Mouse (Mus musculus) ES-Bruce4 (cell line): Measurements from ENCODE around the gene Pard3.

Experiments used
- CTCF ChIP-seq: IDR thresholded peaks from one replicate; pipeline ENCODE4 v1.8.1; 2011; ENCODE audit warnings: low read depth, low read length
- POLR2A ChIP-seq: IDR thresholded peaks from one replicate; pipeline ENCODE4 v1.8.1; 2011; ENCODE audit warnings: low read length; ENCODE audit not compliant: insufficient read depth

GRCm38 (mm10) chr8:127214338-127214737 is 150.6 kb downstream of the Pard3 start:
- TF ChIP-seq CTCF (no peak), POLR2A (no peak)
